8 mouse cellular contexts compared by ENCODE assay signal in the genomic region with DNA sequence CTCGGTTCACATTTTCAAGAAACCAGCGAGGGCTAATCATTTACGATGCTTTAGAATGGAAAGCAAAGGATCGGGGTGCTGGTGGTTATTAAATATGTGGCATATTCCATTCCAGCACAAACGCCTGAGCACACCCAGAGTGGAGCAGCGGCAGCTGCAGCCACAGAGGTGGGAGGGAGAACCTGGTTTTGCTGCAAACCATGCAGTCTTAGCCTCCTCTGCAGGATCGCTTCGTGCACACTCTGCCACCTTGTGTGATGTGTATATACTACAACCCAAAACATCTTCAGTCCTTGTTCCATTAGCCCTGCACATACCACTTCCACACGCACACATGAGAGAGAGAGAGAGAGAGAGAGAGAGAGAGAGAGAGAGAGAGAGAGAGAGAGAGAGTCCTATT.
DNase-seq lines count a peak whose midpoint lies in the region; ATAC-seq and TF ChIP-seq lines count a peak whose summit lies in the region.

No protein-coding gene starts in this region.

- ATAC-seq in neural tube, embryonic 13.5 days (ENCODE audit: low read depth) = peak; percentile 90

- H3K9ac ChIP-seq in neural tube, embryonic 13.5 days = no peak overlapping the region

- intact Hi-C loops in heart, postnatal 25 days (cut with DNase I) = no loop called here
- intact Hi-C loops in heart, postnatal 10 days (cut with DNase I) = loop anchor here (5.0 kb wide), 1 partner anchor 175 kb away; no protein-coding TSS in a partner anchor

- H3K36me3 ChIP-seq in neural tube, embryonic 13.5 days = no peaks in the 10 kb centered on the region

- H3K27me3 ChIP-seq in neural tube, embryonic 13.5 days = no peaks in the 10 kb centered on the region

- H3K4me2 ChIP-seq in neural tube, embryonic 13.5 days = 0 out of 2 replicates have a peak overlapping the region, but pooled peaks have one; percentile 9

- 39% methylated on average over 9 of the region's 9 CpGs for WGBS in neural tube, embryonic 13.5 days

- DNase-seq in heart, adult 18-20 months = peak; percentile 38 to 46
- no peak for DNase-seq in heart, postnatal 25 days (ENCODE audit: low spot score)
- DNase-seq in adrenal gland, postnatal 36 days = peak; percentile 7 to 30
- peak; percentile 53 to 55 for DNase-seq in heart, postnatal 10 days
- DNase-seq in left cerebral cortex, adult 18-20 months (ENCODE audit: low spot score in 2 of 2) = peak; percentile 32 to 62
- DNase-seq in MN1 (ENCODE audit: low spot score) = no peak

- peaks cover 8% of the 10 kb centered on the region for H3K4me1 ChIP-seq in embryonic fibroblast, embryonic 13.5 days (ENCODE audit: control insufficient read depth, insufficient read depth, low read length)
- H3K4me1 ChIP-seq in neural tube, embryonic 13.5 days (replicated peaks) = peaks cover 7% of the 10 kb centered on the region

- peak; percentile 79; the same call in 1 of the 2 replicates for TF ChIP-seq CTCF in embryonic fibroblast, embryonic 13.5 days (IDR thresholded peaks at IDR 0.05; ENCODE audit: borderline replicate concordance, insufficient read depth, low read length)

- H3K4me3 ChIP-seq in embryonic fibroblast, embryonic 13.5 days (ENCODE audit: insufficient read depth, low read length) = no peak overlapping the region
- no peak overlapping the region for H3K4me3 ChIP-seq in neural tube, embryonic 13.5 days

- no peak for TF ChIP-seq POLR2A in embryonic fibroblast, embryonic 13.5 days (IDR thresholded peaks at IDR 0.05; ENCODE audit: low read depth, low read length)

- H3K27ac ChIP-seq in embryonic fibroblast, embryonic 13.5 days (ENCODE audit: insufficient read depth, low read length) = peak overlapping the region; percentile 74
- peak overlapping the region; percentile 61; the same call in 1 of the 2 replicates for H3K27ac ChIP-seq in neural tube, embryonic 13.5 days (replicated peaks)

- no peaks in the 10 kb centered on the region for H3K9me3 ChIP-seq in neural tube, embryonic 13.5 days

Comparison
In these comparisons a context has a peak if more than half of its experiments do, and no peak if none do; other contexts are left out.
1. DNase-seq: peak in heart, adult 18-20 months (2 of 2), adrenal gland, postnatal 36 days (2 of 2), heart, postnatal 10 days (2 of 2) and left cerebral cortex, adult 18-20 months (2 of 2); none in heart, postnatal 25 days (single experiment) and MN1 (single experiment).